ENCODE assay signal across 19 mouse cellular contexts in the genomic region with DNA sequence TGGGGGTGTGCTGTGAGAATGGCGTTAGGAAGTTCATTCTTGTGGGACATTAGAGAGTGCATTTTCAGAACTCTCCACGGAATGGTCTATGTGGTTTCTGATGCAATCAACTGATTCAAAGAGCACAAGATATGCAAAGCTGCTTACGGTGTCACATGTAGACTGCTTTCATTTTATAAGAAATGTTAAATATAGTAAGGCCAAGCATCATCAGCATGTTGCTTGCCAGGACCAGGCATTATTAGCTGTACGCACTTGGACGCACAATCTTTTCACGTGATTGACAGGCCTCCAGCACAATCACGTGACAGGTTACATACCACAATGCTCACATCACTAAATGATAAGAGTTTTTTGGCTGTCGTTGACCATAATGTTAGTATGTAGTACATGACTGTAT. TPM values are rescaled to one million over a fixed set of nuclear protein-coding genes. Genes with fewer than 3 reads are reported as not detected.
DNase-seq lines count a peak whose midpoint lies in the region; ATAC-seq and TF ChIP-seq lines count a peak whose summit lies in the region.
"Had no signal": no experiment of that assay in that cellular context is flagged by ENCODE, and none has a peak within 500 bp of the region (broad histone marks: within the 10 kb centered on the region; RNA-seq: fewer than 3 reads in every experiment).

No protein-coding gene starts in this region.

- TF ChIP-seq CTCF in liver, postnatal 0 days (IDR thresholded peaks at IDR 0.05; ENCODE audit: low read depth): no peak
- TF ChIP-seq CTCF in C2C12 (IDR thresholded peaks at IDR 0.05; ENCODE audit: control insufficient read depth, insufficient read depth, insufficient read length): no peak

- H3K27me3 ChIP-seq in liver, postnatal 0 days (ENCODE audit: insufficient read depth, low read length): no peaks in the 10 kb centered on the region
- H3K27me3 ChIP-seq in liver, embryonic 11.5 days (replicated peaks; ENCODE audit: control insufficient read depth, insufficient read depth, low read length): no peaks in the 10 kb centered on the region
- H3K27me3 ChIP-seq in C2C12 (ENCODE audit: control insufficient read depth, insufficient read depth, insufficient read length): no peaks in the 10 kb centered on the region
- no peaks in the 10 kb centered on the region for H3K27me3 ChIP-seq in splenic B cell, adult 2 months (ENCODE audit: control insufficient read depth, insufficient read depth, low read length, poor library complexity, severe bottlenecking)
- H3K27me3 ChIP-seq in hindbrain, embryonic 14.5 days (ENCODE audit: control insufficient read depth, insufficient read depth, low read length): no peaks in the 10 kb centered on the region
- H3K27me3 ChIP-seq: embryonic facial prominence, embryonic 15.5 days; hindbrain, embryonic 12.5 days; intestine, embryonic 15.5 days; kidney, embryonic 15.5 days; neural tube, embryonic 13.5 days; Patski had no signal

- H3K4me1 ChIP-seq in liver, postnatal 0 days (ENCODE audit: insufficient read depth): 0 out of 2 replicates have a peak, but pooled peaks cover under 1% of the 10 kb centered on the region
- peaks cover 2% of the 10 kb centered on the region; the same call in 1 of the 2 replicates for H3K4me1 ChIP-seq in liver, embryonic 11.5 days (replicated peaks; ENCODE audit: control insufficient read depth, insufficient read depth, low read length)
- H3K4me1 ChIP-seq in hindbrain, embryonic 14.5 days (replicated peaks; ENCODE audit: control insufficient read depth, insufficient read depth, low read length): peaks cover 8% of the 10 kb centered on the region; the same call in 1 of the 2 replicates
- H3K4me1 ChIP-seq: embryonic facial prominence, embryonic 15.5 days; intestine, embryonic 15.5 days had no signal

- no peak for ATAC-seq in liver, postnatal 0 days
- no peak for ATAC-seq in liver, embryonic 11.5 days (replicated peaks; ENCODE audit: low FRiP score)
- ATAC-seq in common myeloid progenitor, adult 5-6 weeks (replicated peaks; ENCODE audit: low read depth, poor library complexity, severe bottlenecking): 0 out of 2 replicates have a peak, but pooled peaks have one; percentile 27
- no peak for ATAC-seq in hindbrain, embryonic 14.5 days (ENCODE audit: low FRiP score)
- ATAC-seq: intestine, embryonic 15.5 days; Patski had no signal

- peaks cover under 1% of the 10 kb centered on the region for H3K79me2 ChIP-seq in C2C12 (ENCODE audit: control insufficient read depth, insufficient read depth)

- no peak for TF ChIP-seq EP300 in liver, postnatal 0 days (IDR thresholded peaks at IDR 0.05; ENCODE audit: low read depth)

- 0 out of 2 replicates have a peak overlapping the region, but pooled peaks have one; percentile 8 for H3K4me2 ChIP-seq in liver, postnatal 0 days (ENCODE audit: low read depth, low read length)
- no peak overlapping the region for H3K4me2 ChIP-seq in liver, embryonic 11.5 days
- H3K4me2 ChIP-seq in hindbrain, embryonic 14.5 days (replicated peaks): no peak overlapping the region
- H3K4me2 ChIP-seq: embryonic facial prominence, embryonic 15.5 days; hindbrain, embryonic 12.5 days; intestine, embryonic 15.5 days; kidney, embryonic 15.5 days; neural tube, embryonic 13.5 days had no signal

- H3K9me3 ChIP-seq in liver, postnatal 0 days (ENCODE audit: low read length): no peaks in the 10 kb centered on the region
- H3K9me3 ChIP-seq in liver, embryonic 11.5 days (ENCODE audit: control insufficient read depth, low read length): no peaks in the 10 kb centered on the region
- H3K9me3 ChIP-seq in hindbrain, embryonic 14.5 days (ENCODE audit: control insufficient read depth, low read length): no peaks in the 10 kb centered on the region
- H3K9me3 ChIP-seq: embryonic facial prominence, embryonic 15.5 days; forebrain, embryonic 10.5 days; hindbrain, embryonic 12.5 days; intestine, embryonic 15.5 days; kidney, embryonic 15.5 days; neural tube, embryonic 13.5 days had no signal

- H3K79me3 ChIP-seq in C2C12 (ENCODE audit: low read depth): no peaks in the 10 kb centered on the region

- H3K9ac ChIP-seq in liver, postnatal 0 days (replicated peaks): no peak overlapping the region
- no peak overlapping the region for H3K9ac ChIP-seq in liver, embryonic 11.5 days (ENCODE audit: low read depth, low read length)
- no peak overlapping the region for H3K9ac ChIP-seq in hindbrain, embryonic 14.5 days
- H3K9ac ChIP-seq: embryonic facial prominence, embryonic 15.5 days; hindbrain, embryonic 12.5 days; intestine, embryonic 15.5 days; kidney, embryonic 15.5 days; neural tube, embryonic 13.5 days had no signal

- no peak overlapping the region for H3ac ChIP-seq in C2C12 (ENCODE audit: control insufficient read depth, insufficient read length, low read depth)

- no peak overlapping the region for H3K4me3 ChIP-seq in liver, postnatal 0 days (ENCODE audit: low read depth, low read length)
- H3K4me3 ChIP-seq in liver, embryonic 11.5 days (ENCODE audit: low read depth, low read length): no peak overlapping the region
- no peak overlapping the region for H3K4me3 ChIP-seq in C2C12 (ENCODE audit: insufficient read depth, poor library complexity, severe bottlenecking)
- no peak overlapping the region for H3K4me3 ChIP-seq in hindbrain, embryonic 14.5 days (replicated peaks; ENCODE audit: low read length)
- H3K4me3 ChIP-seq: embryonic facial prominence, embryonic 15.5 days; forebrain, embryonic 10.5 days; heart, adult 2 months; hindbrain, embryonic 12.5 days; intestine, embryonic 15.5 days; kidney, embryonic 15.5 days; neural tube, embryonic 13.5 days had no signal

- 63% methylated on average over 8 of the region's 8 CpGs for WGBS in liver, postnatal 0 days (ENCODE audit: insufficient replicate concordance)
- 74% methylated on average over 8 of the region's 8 CpGs for WGBS in liver, embryonic 11.5 days
- WGBS in hindbrain, embryonic 14.5 days: 88% methylated on average over 8 of the region's 8 CpGs

- no peaks in the 10 kb centered on the region for H3K36me3 ChIP-seq in liver, postnatal 0 days (replicated peaks; ENCODE audit: insufficient read depth, low read length)
- H3K36me3 ChIP-seq in liver, embryonic 11.5 days (ENCODE audit: control insufficient read depth, insufficient read depth, low read length): no peaks in the 10 kb centered on the region
- H3K36me3 ChIP-seq in C2C12 (ENCODE audit: control insufficient read depth, insufficient read depth): no peaks in the 10 kb centered on the region
- H3K36me3 ChIP-seq in splenic B cell, adult 2 months (ENCODE audit: control insufficient read depth, insufficient read depth, low read length, poor library complexity, severe bottlenecking): no peaks in the 10 kb centered on the region
- no peaks in the 10 kb centered on the region for H3K36me3 ChIP-seq in hindbrain, embryonic 14.5 days (replicated peaks; ENCODE audit: control insufficient read depth, insufficient read depth)
- H3K36me3 ChIP-seq: embryonic facial prominence, embryonic 15.5 days; forebrain, embryonic 10.5 days; hindbrain, embryonic 12.5 days; intestine, embryonic 15.5 days; kidney, embryonic 15.5 days; neural tube, embryonic 13.5 days had no signal

- H3K27ac ChIP-seq in liver, postnatal 0 days (ENCODE audit: low read depth): no peak overlapping the region
- no peak overlapping the region for H3K27ac ChIP-seq in liver, embryonic 11.5 days (ENCODE audit: low read depth, low read length)
- H3K27ac ChIP-seq in hindbrain, embryonic 14.5 days: no peak overlapping the region
- H3K27ac ChIP-seq: embryonic facial prominence, embryonic 15.5 days; forebrain, embryonic 10.5 days; heart, adult 2 months; hindbrain, embryonic 12.5 days; intestine, embryonic 15.5 days; kidney, embryonic 15.5 days; neural tube, embryonic 13.5 days had no signal

- no peak for DNase-seq in liver, postnatal 0 days
- no peak for DNase-seq in liver, embryonic 11.5 days (ENCODE audit: low spot score)
- DNase-seq in splenic B cell, adult 2 months (ENCODE audit: low read depth, low spot score): peak; percentile 90
- DNase-seq in kidney, postnatal 14 days: no peak
- no peak for DNase-seq in hindbrain, embryonic 14.5 days (ENCODE audit: low spot score)
- DNase-seq: cerebellum, adult 9-11 months; embryo, embryonic 11 days; left cerebral cortex, postnatal 4 days; thymus, adult 2 months had no signal

TF ChIP-seq in C2C12, 6 proteins besides CTCF, POLR2A, EP300 and RAD21:
- TF ChIP-seq USF1 (IDR thresholded peaks at IDR 0.05; ENCODE audit: low read depth) (peak; percentile 54), MYOG (IDR thresholded peaks at IDR 0.05; ENCODE audit: control insufficient read depth, extremely low read depth, insufficient read length) (no peak)

RNA-seq across cellular contexts. Expression of a gene that starts 4.6 kb away (rescaled TPM):
- polyA plus RNA-seq in liver, postnatal 0 days (2015; fragmentation: Nextera tagmentation; extraction: Ambion mirVana): 62.2 and 63.0 TPM in 2 replicates
- 77.3 and 78.3 TPM in 2 replicates for polyA plus RNA-seq in liver, embryonic 11.5 days (2014; fragmentation: Nextera tagmentation; extraction: Ambion mirVana)
- 71.7 TPM for polyA plus RNA-seq in C2C12 (2012; fragmentation: generic; extraction: Trizol)
- 85.4 and 85.6 TPM in 2 replicates for total RNA-seq in common myeloid progenitor, adult 5-6 weeks (2017)
- 549 and 625 TPM in 2 replicates for polyA plus RNA-seq in hindbrain, embryonic 14.5 days (2014; fragmentation: Nextera tagmentation; extraction: Ambion mirVana)

RNA-seq across cellular contexts. Expression of a gene that starts 6.2 kb away (rescaled TPM):
- polyA plus RNA-seq in liver, postnatal 0 days (2015; fragmentation: Nextera tagmentation; extraction: Ambion mirVana): 7.2 and 7.7 TPM in 2 replicates
- polyA plus RNA-seq in liver, embryonic 11.5 days (2014; fragmentation: Nextera tagmentation; extraction: Ambion mirVana): 10.7 and 11.2 TPM in 2 replicates
- polyA plus RNA-seq in C2C12 (2012; fragmentation: generic; extraction: Trizol): 16.0 TPM
- total RNA-seq in common myeloid progenitor, adult 5-6 weeks (2017): 76.9 and 116 TPM in 2 replicates
- polyA plus RNA-seq in hindbrain, embryonic 14.5 days (2014; fragmentation: Nextera tagmentation; extraction: Ambion mirVana): 7.0 TPM in 2 replicates
